Mouse (Mus musculus) forebrain, postnatal 0 days (tissue): Measurements from ENCODE around the gene Ric8b. TPM values are rescaled to one million over a fixed set of nuclear protein-coding genes. Genes with fewer than 3 reads are reported as not detected.
A peak's percentile ranks its signal among the peaks of the same experiment; 100 is the strongest.

Experiments
- ATAC-seq: fragments of 200-750 bp; cut with Nextera tagmentation; 2 replicates; pipeline ENCODE4 v1.8.0; 2017; ENCODE audit warnings: mild to moderate bottlenecking, moderate library complexity
- DNase-seq: peaks from one replicate; pipeline ENCODE4 v3.0.0-alpha.2; 2015
- H3K27ac ChIP-seq: fragments of 300-500 bp; sonication (generic); 2 replicates; pipeline ENCODE4 v1.5.1; 2014; ENCODE audit warnings: low read depth, mild to moderate bottlenecking, antibody characterized with exemption, low read length, moderate library complexity, mixed read lengths
- H3K27me3 ChIP-seq: fragments of 300-500 bp; sonication (generic); 2 replicates; pipeline ENCODE4 v1.6.1; 2014; ENCODE audit warnings: mild to moderate bottlenecking, low read length, mixed read lengths; ENCODE audit not compliant: insufficient read depth
- H3K36me3 ChIP-seq: fragments of 300-500 bp; sonication (generic); 2 replicates; pipeline ENCODE4 v1.6.1; 2014; ENCODE audit warnings: mild to moderate bottlenecking, moderate library complexity; ENCODE audit not compliant: insufficient read depth
- H3K4me1 ChIP-seq: fragments of 300-500 bp; sonication (generic); 2 replicates; pipeline ENCODE4 v1.6.1; 2014; ENCODE audit warnings: antibody characterized with exemption; ENCODE audit not compliant: insufficient read depth
- H3K4me2 ChIP-seq: fragments of 300-500 bp; sonication (generic); 2 replicates; pipeline ENCODE4 v1.6.1; 2014; ENCODE audit warnings: low read depth, mild to moderate bottlenecking, moderate library complexity
- H3K4me3 ChIP-seq: fragments of 300-500 bp; sonication (generic); 2 replicates; pipeline ENCODE4 v1.5.1; 2014; ENCODE audit warnings: low read depth, low read length, mixed read lengths
- H3K9ac ChIP-seq: fragments of 300-500 bp; sonication (generic); 2 replicates; pipeline ENCODE4 v1.6.1; 2014; ENCODE audit warnings: mild to moderate bottlenecking
- H3K9me3 ChIP-seq: fragments of 300-500 bp; sonication (generic); 2 replicates; pipeline ENCODE4 v1.6.1; 2016; ENCODE audit warnings: low read length
- CTCF ChIP-seq: sonication (generic); IDR thresholded peaks from 2 replicates; pipeline ENCODE4 v1.5.1; 2016; ENCODE audit warnings: antibody characterized with exemption, control low read depth, low read depth
- WGBS: fragments of 180-500 bp; shearing (Covaris S2); extraction: QIAGEN DNeasy Blood & Tissue Kit; methylation state at CpG from one replicate; pipeline ENCODE4 v1.1.7; 2014; 5-methylcytosine and 5-hydroxymethylcytosine counted together
- polyA plus RNA-seq: library from polyadenylated mRNA; unstranded; fragments of >200 nt; fragmentation: Nextera tagmentation; extraction: Ambion mirVana; gene quantifications from 2 replicates; pipeline ENCODE4 v1.2.1, GENCODE M21; 2015
- total RNA-seq: library from RNA; depleted of rRNA; stranded (reverse); fragments of >200 nt; gene quantifications from 2 replicates; pipeline ENCODE4 v1.2.3, GENCODE M21; 2014; rRNA removed

The Ric8b gene
- total and polyA plus RNA-seq, 2 experiments from 2014 or later, result 31.5 to 63.8 TPM

DNA sequence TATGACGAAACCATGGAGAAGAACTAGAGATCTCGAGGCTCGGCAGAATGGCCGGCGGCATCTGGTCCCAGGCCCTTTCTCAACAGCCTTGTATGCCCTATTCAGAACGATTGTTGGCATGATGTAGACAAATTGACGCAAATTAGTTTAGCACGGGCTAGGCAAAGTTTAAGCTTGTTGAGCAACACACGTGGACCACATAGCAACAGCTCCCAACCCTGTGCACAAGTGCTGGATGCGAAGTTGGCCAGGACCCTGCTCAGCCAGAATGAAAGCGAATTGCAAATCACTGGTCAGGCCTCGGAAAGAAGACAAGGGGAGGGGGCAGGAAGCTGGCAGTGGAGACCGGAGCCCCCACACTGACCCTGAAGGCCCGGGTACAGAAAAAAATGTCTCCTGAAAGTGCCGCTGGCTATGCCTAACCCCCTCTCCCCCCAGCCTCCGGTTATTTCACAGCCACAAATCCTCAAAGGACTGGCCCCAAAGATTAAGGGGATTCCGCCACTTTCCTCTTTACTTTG is 126.8 kb downstream of the Ric8b start:
- Histone ChIP-seq H3K36me3 (no peaks in the 10 kb centered on the region), H3K9me3 (no peaks in the 10 kb centered on the region), H3K4me1 (no peaks in the 10 kb centered on the region), H3K4me3 (no peak overlapping the region), H3K9ac (no peak overlapping the region), H3K27me3 (peaks cover 13% of the 10 kb centered on the region; the same call in 1 of the 2 replicates), H3K27ac (no peak overlapping the region), H3K4me2 (peak overlapping the region; percentile 31)
- ATAC-seq, result peak; percentile 71
- 12% methylated on average over 17 of the region's 17 CpGs for WGBS
- DNase-seq, result peak; percentile 37
- TF ChIP-seq CTCF, result no peak

DNA sequence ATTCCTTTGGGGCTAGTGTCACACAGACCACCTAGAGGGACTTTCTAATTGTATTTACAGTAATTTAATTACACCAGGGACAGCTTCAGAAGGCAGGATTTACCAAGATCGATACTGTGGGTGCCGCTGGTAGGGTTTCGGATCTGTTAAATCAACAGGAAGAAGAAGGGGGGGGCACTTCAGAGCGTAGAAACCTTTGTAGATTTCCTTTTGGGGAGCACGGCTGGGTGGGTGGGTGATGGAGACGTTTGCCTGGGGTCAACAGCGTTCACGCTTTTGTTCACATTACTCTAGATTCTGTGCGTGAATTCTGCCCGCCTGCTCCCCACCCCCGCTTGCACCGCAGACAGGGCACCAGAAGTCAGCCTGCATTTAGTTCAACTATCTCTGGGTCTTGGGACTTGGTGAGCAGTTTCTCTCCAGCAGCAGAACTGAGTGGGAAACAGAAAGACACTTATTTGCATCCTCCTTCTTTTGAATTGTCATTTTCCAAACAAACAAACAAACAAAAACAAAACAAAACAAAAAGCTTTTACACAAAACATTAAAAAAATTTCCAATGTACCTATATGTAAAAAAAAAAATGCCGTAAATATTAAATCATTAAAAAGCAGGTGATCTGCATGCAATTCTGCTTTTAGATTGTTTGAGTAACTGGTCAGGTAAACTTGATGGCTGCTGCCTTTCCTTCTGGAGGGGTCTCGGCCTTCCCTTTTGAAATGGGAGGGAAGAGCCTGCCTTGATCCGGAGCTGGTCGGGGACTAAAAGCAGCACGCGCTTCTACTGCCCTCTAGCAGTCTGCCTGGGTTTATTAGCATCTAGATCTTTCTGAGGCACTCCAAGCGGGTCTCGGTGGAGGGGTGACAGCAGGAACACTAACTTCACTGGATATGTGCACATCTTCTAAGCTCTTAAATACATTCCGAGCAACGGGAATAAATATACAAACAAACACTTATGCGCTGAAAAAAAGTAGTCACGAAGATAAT is 127.6 kb downstream of the Ric8b start:
- H3K4me3 ChIP-seq, result no peak overlapping the region
- H3K9ac ChIP-seq, result no peak overlapping the region
- H3K4me2 ChIP-seq, result peak overlapping the region; percentile 31
- DNase-seq (peak; percentile 79), ATAC-seq (peak; percentile 82)
- H3K36me3 ChIP-seq, result no peaks in the 10 kb centered on the region
- peaks cover 13% of the 10 kb centered on the region; the same call in 1 of the 2 replicates for H3K27me3 ChIP-seq
- no peaks in the 10 kb centered on the region for H3K4me1 ChIP-seq
- no peaks in the 10 kb centered on the region for H3K9me3 ChIP-seq
- no peak overlapping the region for H3K27ac ChIP-seq
- peak; percentile 87 for TF ChIP-seq CTCF
- 9% methylated on average over 24 of the region's 24 CpGs for WGBS

GRCm38 (mm10) chr10:85046585-85046984 is 129.2 kb downstream of the Ric8b start:
- no peak overlapping the region for H3K27ac ChIP-seq

DNA sequence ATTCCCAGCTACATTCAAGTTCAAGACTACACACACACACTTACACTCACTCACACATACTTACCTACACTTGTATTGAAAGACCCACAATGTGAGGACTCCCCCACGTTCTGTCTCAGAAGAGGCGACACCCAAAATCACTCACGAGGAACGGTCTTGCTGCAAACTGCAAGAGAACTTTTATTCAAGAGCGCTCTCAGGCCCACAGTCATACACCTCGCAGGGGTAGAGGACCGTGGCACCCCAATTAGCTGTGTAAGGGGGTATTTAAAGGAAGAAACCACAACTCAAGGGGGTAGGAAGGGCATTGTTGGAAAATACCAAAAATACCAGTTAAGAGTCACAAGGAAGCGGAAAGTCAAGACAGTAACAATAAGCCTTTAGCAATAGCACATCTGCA is 130.6 kb downstream of the Ric8b start:
- no peak for TF ChIP-seq CTCF
- DNase-seq, result no peak
- Histone ChIP-seq H3K4me3 (no peak overlapping the region), H3K4me1 (no peaks in the 10 kb centered on the region), H3K27me3 (peaks cover 13% of the 10 kb centered on the region; the same call in 1 of the 2 replicates), H3K4me2 (no peak overlapping the region), H3K9ac (no peak overlapping the region), H3K9me3 (no peaks in the 10 kb centered on the region), H3K27ac (no peak overlapping the region), H3K36me3 (no peaks in the 10 kb centered on the region)
- no peak for ATAC-seq
- 93% methylated on average over 8 of the region's 8 CpGs for WGBS

More at GRCm38 (mm10) chr10:85046585-85046984, 129.2 kb downstream of the Ric8b start:
- Histone ChIP-seq H3K4me2 (no peak overlapping the region), H3K9me3 (no peaks in the 10 kb centered on the region), H3K27me3 (peaks cover 13% of the 10 kb centered on the region; the same call in 1 of the 2 replicates), H3K4me1 (no peaks in the 10 kb centered on the region), H3K36me3 (no peaks in the 10 kb centered on the region), H3K4me3 (no peak overlapping the region), H3K9ac (no peak overlapping the region)
- ATAC-seq, result no peak
- DNase-seq, result peak; percentile 78
- peak; percentile 80 for TF ChIP-seq CTCF
- WGBS, result 14% methylated on average over 5 of the region's 5 CpGs

- H3K27me3 ChIP-seq, result no peaks in the 10 kb centered on the region
- H3K27ac ChIP-seq, result no peak overlapping the region
- H3K4me1 ChIP-seq, result no peaks in the 10 kb centered on the region
- H3K9ac ChIP-seq, result no peak overlapping the region
- no peaks in the 10 kb centered on the region for H3K9me3 ChIP-seq
- H3K36me3 ChIP-seq, result no peaks in the 10 kb centered on the region
- ATAC-seq, result no peak
- no peak overlapping the region for H3K4me2 ChIP-seq
- TF ChIP-seq CTCF, result no peak
- DNase-seq, result no peak
- H3K4me3 ChIP-seq, result no peak overlapping the region
- 64% methylated on average over 4 of the region's 4 CpGs for WGBS
Observed at GRCm38 (mm10) chr10:85050668-85051208, 133.3 kb downstream of the Ric8b start.

GRCm38 (mm10) chr10:85052451-85052850 is 135.0 kb downstream of the Ric8b start:
- no peak overlapping the region for H3K4me2 ChIP-seq

DNA sequence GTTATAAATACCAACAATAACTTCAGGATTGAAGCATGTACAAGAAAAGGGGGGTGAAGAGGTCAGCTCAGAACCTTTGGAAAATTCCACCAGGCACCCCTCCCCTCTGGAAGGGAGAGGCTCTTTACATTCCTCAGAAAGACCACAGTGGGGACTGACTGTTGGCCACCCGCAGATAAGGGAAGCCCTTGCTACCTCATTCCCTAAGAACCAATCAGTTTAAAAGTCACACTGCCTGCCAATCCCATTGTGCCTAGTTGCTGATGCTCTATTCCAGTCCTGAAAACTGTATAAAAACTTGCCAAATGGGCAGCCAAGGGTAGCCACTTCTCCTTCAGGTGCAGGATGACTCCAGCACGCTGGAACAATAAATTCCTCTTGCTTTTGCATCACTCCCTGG is 137.5 kb downstream of the Ric8b start:
- WGBS, result 85% methylated on average over 2 of the region's 2 CpGs
- no peaks in the 10 kb centered on the region for H3K4me1 ChIP-seq

More at GRCm38 (mm10) chr10:85052451-85052850, 135.0 kb downstream of the Ric8b start:
- no peaks in the 10 kb centered on the region for H3K27me3 ChIP-seq
- DNase-seq (no peak), ATAC-seq (no peak)
- H3K9me3 ChIP-seq, result no peaks in the 10 kb centered on the region
- no peak for TF ChIP-seq CTCF
- H3K9ac ChIP-seq, result no peak overlapping the region
- H3K27ac ChIP-seq, result no peak overlapping the region
- H3K36me3 ChIP-seq, result no peaks in the 10 kb centered on the region
- no peak overlapping the region for H3K4me3 ChIP-seq
- no peaks in the 10 kb centered on the region for H3K4me1 ChIP-seq
- WGBS, result 34% methylated on average over 4 of the region's 4 CpGs

More for the DNA sequence above, 137.5 kb downstream of the Ric8b start:
- Histone ChIP-seq H3K9me3 (no peaks in the 10 kb centered on the region), H3K27ac (no peak overlapping the region), H3K4me2 (no peak overlapping the region), H3K9ac (no peak overlapping the region), H3K27me3 (no peaks in the 10 kb centered on the region), H3K4me3 (no peak overlapping the region), H3K36me3 (no peaks in the 10 kb centered on the region)
- TF ChIP-seq CTCF, result no peak
- DNase-seq (no peak), ATAC-seq (no peak)

Other genes starting within 250 kb of the Ric8b start
- 5.2 and 8.1 TPM in 2 replicates for gene Rfx4, start 161.6 kb upstream of the Ric8b start, total RNA-seq
- gene Rfx4, start 161.6 kb upstream of the Ric8b start, polyA plus RNA-seq, result 5.6 and 7.3 TPM in 2 replicates
- gene Fhl4, start 184.9 kb downstream of the Ric8b start, total RNA-seq, result 1.8 and 2.3 TPM in 2 replicates
- 2.4 and 3.0 TPM in 2 replicates for gene Fhl4, start 184.9 kb downstream of the Ric8b start, polyA plus RNA-seq
- gene Tmem263, start 185.0 kb downstream of the Ric8b start, total RNA-seq, result 29.9 and 31.5 TPM in 2 replicates
- gene Tmem263, start 185.0 kb downstream of the Ric8b start, polyA plus RNA-seq, result 35.9 and 48.4 TPM in 2 replicates
- 23.6 and 29.0 TPM in 2 replicates for gene Mterf2, start 210.4 kb downstream of the Ric8b start, total RNA-seq
- 18.7 and 20.3 TPM in 2 replicates for gene Mterf2, start 210.4 kb downstream of the Ric8b start, polyA plus RNA-seq